Mouse (Mus musculus): ENCODE measurements around the gene Dffb. TPM values are rescaled to one million over a fixed set of nuclear protein-coding genes. Genes with fewer than 3 reads are reported as not detected.

The Dffb gene
- 11.0 and 11.1 TPM in 2 replicates for polyA plus RNA-seq (2015; fragmentation: Nextera tagmentation; extraction: Ambion mirVana)

DNA sequence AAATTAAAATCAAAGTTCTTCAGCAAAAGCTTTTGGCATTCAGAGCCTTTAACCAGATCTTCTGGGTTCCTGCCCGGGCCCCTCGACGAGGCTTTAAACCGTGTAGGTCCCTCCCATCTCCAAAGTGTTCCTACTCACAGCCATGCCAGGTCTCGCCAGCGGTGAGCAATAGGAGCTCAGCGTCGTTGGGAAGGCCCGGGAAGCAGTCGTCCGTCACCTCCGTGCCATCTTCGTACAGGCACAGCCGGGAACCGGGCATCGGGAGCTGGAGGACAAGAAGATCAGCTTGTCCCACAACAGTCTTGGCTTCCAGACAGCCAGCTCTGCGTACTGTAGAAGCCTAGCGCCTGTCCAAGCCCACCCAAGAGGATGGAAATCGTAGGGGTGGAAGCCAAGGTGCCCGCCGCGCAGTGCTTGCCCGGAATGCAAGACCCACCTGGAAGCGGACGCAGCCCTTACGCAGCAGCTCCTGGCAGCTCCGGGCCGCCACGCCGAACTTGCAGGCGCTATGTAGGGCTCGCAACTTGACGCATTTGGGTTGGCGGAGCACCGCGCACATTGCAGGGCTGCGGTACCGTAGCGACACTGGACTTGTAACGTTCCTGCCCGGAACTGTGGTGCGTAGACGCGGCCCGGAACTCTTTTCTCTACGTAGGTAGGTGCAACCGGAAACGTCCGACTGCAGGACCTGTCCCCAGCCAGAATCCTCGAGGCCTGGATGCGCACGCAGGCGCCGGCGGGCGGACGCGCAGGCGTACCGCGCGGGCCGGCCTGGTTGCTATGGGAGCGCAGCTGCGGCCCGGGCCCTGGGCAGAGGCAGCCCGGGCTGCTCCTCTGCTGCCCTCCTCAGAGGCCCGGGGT lies at the start of gene Dffb, which contains the start of gene Cep104:
Dffb (minus strand) TSS at position 696 of the 861 bp plus-strand sequence.
Cep104 (plus strand) TSS at position 764 of the 861 bp plus-strand sequence.
- under 1% methylated on average over 68 of the region's 68 CpGs for WGBS (ENCODE audit: insufficient replicate concordance)
- H3K36me3 ChIP-seq = peaks cover 36% of the 10 kb centered on the region

DNA sequence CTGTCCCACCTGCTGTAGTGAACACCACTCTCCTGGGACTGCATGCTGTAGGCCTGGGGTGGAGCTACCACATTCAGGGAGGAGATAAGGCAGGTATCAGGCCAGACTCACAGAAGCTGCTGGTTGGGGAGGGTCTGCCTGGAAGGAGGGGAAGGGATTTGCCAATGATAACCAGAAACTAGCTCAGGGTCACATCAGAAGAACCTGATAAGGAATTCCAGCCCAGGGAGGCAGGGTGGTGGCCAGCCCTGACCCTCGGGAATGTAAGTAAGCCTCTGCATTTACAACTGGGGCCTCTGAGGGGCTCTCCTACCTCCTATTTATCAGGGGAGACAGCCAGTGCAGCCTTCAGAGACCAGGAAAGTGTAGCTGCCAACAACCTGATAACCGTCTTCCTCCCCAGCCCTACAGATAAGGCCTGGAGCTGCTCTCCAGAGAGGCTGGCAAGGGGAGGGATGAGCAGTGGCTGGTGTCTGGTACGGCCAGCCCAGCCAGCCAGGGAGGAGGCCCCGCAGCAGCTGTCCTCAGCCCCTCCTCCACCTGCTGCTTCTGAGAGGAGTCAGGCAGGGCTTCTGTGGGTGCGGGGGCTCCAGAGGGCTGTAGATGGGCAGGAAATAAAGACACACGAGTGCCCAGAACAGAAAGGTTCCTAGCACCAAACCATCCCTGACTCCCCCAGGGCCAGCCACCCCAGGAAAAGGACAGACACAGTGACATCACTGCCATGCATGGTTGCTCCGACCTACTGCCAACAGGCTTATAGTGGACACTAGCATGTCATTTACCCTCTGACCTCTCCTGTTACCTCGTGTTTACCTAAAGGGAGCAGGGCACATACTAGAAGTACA lies 49.1 kb upstream of the Dffb start:
- Histone ChIP-seq H3K4me1 (replicated peaks) (peaks cover 81% of the 10 kb centered on the region), H3K27me3 (no peaks in the 10 kb centered on the region), H3K9me3 (replicated peaks) (no peaks in the 10 kb centered on the region), H3K36me3 (peaks cover 48% of the 10 kb centered on the region), H3K4me3 (replicated peaks) (peak overlapping the region; percentile 80), H3K4me2 (peak overlapping the region; percentile 79), H3K27ac (peak overlapping the region; percentile 99), H3K9ac (peak overlapping the region; percentile 91)
- DNase-seq (peak; percentile 88), ATAC-seq (ENCODE audit: low read depth) (peak; percentile 85)
- 1% methylated on average over 8 of the region's 8 CpGs for WGBS (ENCODE audit: insufficient replicate concordance)

More for the DNA sequence above, at the start of gene Dffb, which contains the start of gene Cep104:
- peak within 1 kb of the TSS; percentile 89 for H3K9ac ChIP-seq
- no peaks in the 10 kb centered on the region for H3K27me3 ChIP-seq
- peak; percentile 96 for ATAC-seq (ENCODE audit: low read depth)
- H3K9me3 ChIP-seq (replicated peaks) = no peaks in the 10 kb centered on the region
- peak within 1 kb of the TSS; percentile 84 for H3K4me2 ChIP-seq
- peak within 1 kb of the TSS; percentile 82 for H3K4me3 ChIP-seq (replicated peaks)
- DNase-seq = peak; percentile 86
- peaks cover 42% of the 10 kb centered on the region for H3K4me1 ChIP-seq (replicated peaks)
- peak within 1 kb of the TSS; percentile 65 for H3K27ac ChIP-seq

DNA sequence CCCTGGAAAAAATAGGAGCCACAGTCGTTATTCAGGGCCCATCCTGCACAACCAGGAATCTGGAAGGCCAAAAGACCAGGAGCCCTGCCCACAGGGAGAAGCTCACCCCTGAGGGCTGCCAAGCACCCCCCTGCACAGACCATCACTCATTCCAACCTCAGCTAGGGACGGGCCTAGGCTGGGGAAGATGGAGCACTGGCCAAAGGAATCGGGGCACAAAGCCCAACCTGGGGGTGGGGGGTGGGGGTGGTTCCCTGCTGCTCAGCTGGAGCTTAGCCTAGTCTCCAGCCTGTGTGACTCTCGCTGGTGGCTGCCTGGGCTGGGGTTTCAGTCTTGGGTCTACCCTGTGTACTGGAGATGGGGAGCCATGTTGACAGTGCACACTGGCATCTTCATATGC lies 47.9 kb upstream of the Dffb start:
- H3K9me3 ChIP-seq (replicated peaks) = no peaks in the 10 kb centered on the region
- peaks cover 59% of the 10 kb centered on the region for H3K36me3 ChIP-seq
- H3K27me3 ChIP-seq = no peaks in the 10 kb centered on the region
- H3K27ac ChIP-seq = peak overlapping the region; percentile 99
- ATAC-seq (ENCODE audit: low read depth) (no peak), DNase-seq (no peak)
- peak overlapping the region; percentile 80 for H3K4me3 ChIP-seq (replicated peaks)
- H3K4me1 ChIP-seq (replicated peaks) = peaks cover 75% of the 10 kb centered on the region
- WGBS (ENCODE audit: insufficient replicate concordance) = 51% methylated on average over 4 of the region's 4 CpGs
- peak overlapping the region; percentile 79 for H3K4me2 ChIP-seq
- peak overlapping the region; percentile 91 for H3K9ac ChIP-seq

DNA sequence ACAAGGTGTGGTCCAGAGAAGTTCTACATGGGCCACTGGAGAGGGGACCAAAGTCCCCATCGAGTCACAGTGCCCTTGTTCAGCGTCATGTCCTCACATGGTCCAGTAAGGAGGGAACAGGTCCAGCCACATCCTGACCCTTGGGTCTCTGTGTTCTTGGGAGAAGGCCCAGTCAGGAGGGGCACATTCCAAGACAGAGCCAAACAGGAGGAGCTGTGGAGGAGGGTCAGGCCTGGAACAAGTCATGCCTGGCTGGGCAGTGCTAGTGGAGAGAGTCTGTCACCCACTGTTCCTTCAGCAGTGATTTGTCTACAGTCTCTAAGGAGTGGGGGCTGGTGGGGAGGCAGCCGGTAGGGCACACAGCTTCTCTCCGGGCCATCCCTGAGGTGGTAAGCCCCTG lies 47.5 kb upstream of the Dffb start:
- peak overlapping the region; percentile 99 for H3K27ac ChIP-seq
- no peak for DNase-seq
- no peaks in the 10 kb centered on the region for H3K9me3 ChIP-seq (replicated peaks)
- peak overlapping the region; percentile 91 for H3K9ac ChIP-seq
- peak overlapping the region; percentile 80 for H3K4me3 ChIP-seq (replicated peaks)
- no peak for ATAC-seq (ENCODE audit: low read depth)
- peak overlapping the region; percentile 79 for H3K4me2 ChIP-seq
- 83% methylated on average over 4 of the region's 4 CpGs for WGBS (ENCODE audit: insufficient replicate concordance)
- peaks cover 63% of the 10 kb centered on the region for H3K36me3 ChIP-seq
- H3K4me1 ChIP-seq (replicated peaks) = peaks cover 71% of the 10 kb centered on the region
- no peaks in the 10 kb centered on the region for H3K27me3 ChIP-seq

DNA sequence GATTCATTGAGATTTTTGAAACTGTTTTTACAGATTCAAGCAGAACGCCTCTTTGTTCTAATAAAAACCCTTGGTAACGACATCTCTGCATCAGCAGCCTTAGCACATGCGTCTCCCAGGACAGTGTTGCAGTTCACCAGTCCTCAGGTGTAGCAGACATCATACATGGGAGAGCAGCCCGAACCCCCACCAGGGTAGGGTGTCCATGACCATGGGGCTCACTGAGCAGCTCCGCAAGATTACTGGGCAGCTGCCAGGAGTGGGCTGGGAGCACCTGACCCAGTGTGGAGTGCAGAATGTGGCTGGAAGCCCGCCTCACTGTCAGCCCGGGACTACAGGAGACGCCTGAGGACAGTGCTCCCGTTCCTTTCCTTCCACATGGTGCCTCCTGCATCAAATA lies 46.5 kb upstream of the Dffb start:
- DNase-seq = no peak
- Histone ChIP-seq H3K9me3 (replicated peaks) (no peaks in the 10 kb centered on the region), H3K4me3 (replicated peaks) (no peak overlapping the region), H3K27ac (peak overlapping the region; percentile 99), H3K36me3 (peaks cover 73% of the 10 kb centered on the region), H3K4me1 (replicated peaks) (peaks cover 61% of the 10 kb centered on the region), H3K9ac (peak overlapping the region; percentile 91; the same call in 1 of the 2 replicates), H3K27me3 (no peaks in the 10 kb centered on the region), H3K4me2 (peak overlapping the region; percentile 79)
- 73% methylated on average over 9 of the region's 9 CpGs for WGBS (ENCODE audit: insufficient replicate concordance)
- no peak for ATAC-seq (ENCODE audit: low read depth)

DNA sequence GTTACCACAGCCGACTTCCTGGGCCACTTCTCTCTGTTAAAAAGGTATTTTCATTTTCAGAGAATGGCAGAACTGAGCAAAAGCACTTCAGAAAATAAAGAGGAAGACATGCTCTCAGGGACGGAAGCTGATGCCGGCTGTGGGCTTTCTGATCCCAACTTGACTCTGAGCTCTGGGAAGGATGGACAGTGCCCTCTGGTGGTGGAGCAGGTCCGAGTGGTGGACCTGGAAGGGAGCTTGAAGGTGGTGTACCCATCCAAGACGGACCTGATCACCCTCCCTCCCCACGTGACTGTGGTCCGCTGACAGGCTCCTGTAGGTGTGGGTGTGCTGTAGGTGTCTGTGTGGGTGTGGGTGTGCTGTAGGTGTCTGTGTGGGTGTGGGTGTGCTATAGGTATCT lies 44.6 kb upstream of the Dffb start:
- Histone ChIP-seq H3K36me3 (peaks cover 91% of the 10 kb centered on the region), H3K4me1 (replicated peaks) (peaks cover 52% of the 10 kb centered on the region)
- no peak for ATAC-seq (ENCODE audit: low read depth)

DNA sequence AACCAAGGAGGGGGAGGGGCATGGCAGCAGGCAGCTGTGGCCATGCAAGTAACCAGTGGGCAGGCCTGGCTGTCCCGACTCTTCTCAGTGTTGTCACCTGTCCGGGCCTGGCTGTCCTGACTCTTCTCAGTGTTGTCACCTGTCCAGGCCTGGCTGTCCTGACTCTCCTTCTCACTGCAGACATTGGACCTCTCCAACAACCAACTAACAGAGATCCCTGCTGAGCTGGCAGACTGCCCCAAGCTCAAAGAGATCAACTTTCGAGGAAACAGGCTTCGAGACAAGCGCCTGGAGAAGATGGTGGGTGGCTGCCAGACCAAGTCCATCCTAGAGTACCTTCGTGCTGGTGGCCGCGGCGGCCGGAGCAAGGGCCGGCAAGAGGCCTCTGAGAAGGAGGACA lies 40.5 kb upstream of the Dffb start:
- H3K36me3 ChIP-seq = peaks cover 72% of the 10 kb centered on the region
- no peak overlapping the region for H3K27ac ChIP-seq
- peaks cover 48% of the 10 kb centered on the region for H3K4me1 ChIP-seq (replicated peaks)
- no peak overlapping the region for H3K4me2 ChIP-seq
- H3K4me3 ChIP-seq (replicated peaks) = no peak overlapping the region
- no peak for ATAC-seq (ENCODE audit: low read depth)
- no peak overlapping the region for H3K9ac ChIP-seq
- H3K27me3 ChIP-seq = no peaks in the 10 kb centered on the region
- 91% methylated on average over 11 of the region's 11 CpGs for WGBS (ENCODE audit: insufficient replicate concordance)
- H3K9me3 ChIP-seq (replicated peaks) = no peaks in the 10 kb centered on the region
- no peak for DNase-seq

More for the DNA sequence above, 44.6 kb upstream of the Dffb start:
- Histone ChIP-seq H3K4me3 (replicated peaks) (no peak overlapping the region), H3K4me2 (no peak overlapping the region), H3K27ac (peak overlapping the region; percentile 99; the same call in 1 of the 2 replicates), H3K27me3 (no peaks in the 10 kb centered on the region), H3K9ac (no peak overlapping the region), H3K9me3 (replicated peaks) (no peaks in the 10 kb centered on the region)
- DNase-seq = peak; percentile 46
- 60% methylated on average over 7 of the region's 7 CpGs for WGBS (ENCODE audit: insufficient replicate concordance)

DNA sequence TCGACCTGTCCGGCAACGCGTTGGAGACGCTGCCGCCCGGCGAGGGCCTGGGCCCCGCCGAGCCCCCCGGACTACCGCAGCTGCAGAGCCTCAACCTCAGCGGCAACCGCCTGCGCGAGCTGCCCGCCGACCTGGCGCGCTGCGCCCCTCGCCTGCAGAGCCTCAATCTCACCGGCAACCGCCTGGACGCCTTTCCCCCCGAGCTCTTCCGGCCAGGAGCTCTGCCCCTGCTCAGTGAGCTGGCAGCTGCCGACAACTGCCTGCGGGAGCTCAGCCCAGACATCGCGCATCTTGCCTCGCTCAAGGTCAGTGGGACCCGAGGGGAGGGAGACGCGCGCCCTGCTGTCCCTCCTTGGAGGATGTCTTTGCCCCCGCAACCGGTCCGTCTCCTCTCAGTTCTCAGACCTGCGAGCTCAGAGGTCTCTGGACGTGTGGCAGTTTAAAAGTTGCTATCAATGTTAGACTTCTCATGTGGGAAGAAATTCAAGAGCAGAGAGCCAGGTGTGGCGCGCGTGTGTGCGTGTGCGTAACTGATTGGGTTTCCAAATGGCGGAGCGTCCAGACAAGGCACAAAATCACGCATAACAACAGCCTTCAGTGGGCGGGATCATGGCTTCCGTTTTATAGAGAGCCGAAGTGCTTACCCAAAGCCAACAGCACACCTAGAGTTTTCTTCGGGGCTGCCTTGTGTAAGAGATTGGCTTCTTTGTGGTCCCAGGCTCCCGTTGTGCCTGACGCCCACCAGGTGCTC lies 37.4 kb upstream of the Dffb start:
- H3K27me3 ChIP-seq = no peaks in the 10 kb centered on the region
- peak overlapping the region; percentile 81 for H3K27ac ChIP-seq
- peak overlapping the region; percentile 97 for H3K9ac ChIP-seq
- peak overlapping the region; percentile 86 for H3K4me2 ChIP-seq
- H3K4me1 ChIP-seq (replicated peaks) = peaks cover 40% of the 10 kb centered on the region
- under 1% methylated on average over 55 of the region's 55 CpGs for WGBS (ENCODE audit: insufficient replicate concordance)
- H3K4me3 ChIP-seq (replicated peaks) = peak overlapping the region; percentile 100
- DNase-seq = peak; percentile 14
- no peaks in the 10 kb centered on the region for H3K9me3 ChIP-seq (replicated peaks)
- ATAC-seq (ENCODE audit: low read depth) = no peak
- peaks cover 41% of the 10 kb centered on the region for H3K36me3 ChIP-seq

DNA sequence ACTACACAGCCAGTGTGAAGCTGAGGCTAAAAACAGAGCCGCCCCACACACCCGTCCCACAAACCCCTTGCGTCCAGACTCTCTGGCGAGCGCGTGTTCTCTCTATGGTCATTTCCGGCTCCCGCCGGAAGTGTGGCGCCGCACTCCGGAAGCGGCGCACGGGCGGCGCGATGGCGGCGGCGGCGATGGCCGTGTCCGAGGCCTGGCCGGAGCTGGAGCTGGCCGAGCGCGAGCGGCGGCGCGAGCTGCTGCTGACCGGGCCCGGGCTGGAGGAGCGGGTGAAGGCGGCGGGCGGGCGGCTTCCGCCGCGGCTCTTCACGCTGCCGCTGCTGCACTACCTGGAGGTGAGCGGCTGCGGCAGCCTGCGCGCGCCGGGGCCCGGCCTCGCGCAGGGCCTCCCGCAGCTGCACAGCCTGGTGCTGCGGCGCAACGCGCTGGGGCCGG lies 36.7 kb upstream of the Dffb start, which contains the start of gene Lrrc47:
Lrrc47 (plus strand) TSS at position 86 of the 444 bp plus-strand sequence.
- Histone ChIP-seq H3K9ac (peak within 1 kb of the TSS; percentile 97), H3K9me3 (replicated peaks) (no peaks in the 10 kb centered on the region), H3K36me3 (peaks cover 40% of the 10 kb centered on the region), H3K27me3 (no peaks in the 10 kb centered on the region), H3K4me3 (replicated peaks) (peak within 1 kb of the TSS; percentile 100), H3K4me1 (replicated peaks) (peaks cover 40% of the 10 kb centered on the region), H3K27ac (peak within 1 kb of the TSS; percentile 81), H3K4me2 (peak within 1 kb of the TSS; percentile 86)
- ATAC-seq (ENCODE audit: low read depth) (peak; percentile 92), DNase-seq (peak; percentile 71)
- 0% methylated on average over 52 of the region's 59 CpGs for WGBS (ENCODE audit: insufficient replicate concordance)

DNA sequence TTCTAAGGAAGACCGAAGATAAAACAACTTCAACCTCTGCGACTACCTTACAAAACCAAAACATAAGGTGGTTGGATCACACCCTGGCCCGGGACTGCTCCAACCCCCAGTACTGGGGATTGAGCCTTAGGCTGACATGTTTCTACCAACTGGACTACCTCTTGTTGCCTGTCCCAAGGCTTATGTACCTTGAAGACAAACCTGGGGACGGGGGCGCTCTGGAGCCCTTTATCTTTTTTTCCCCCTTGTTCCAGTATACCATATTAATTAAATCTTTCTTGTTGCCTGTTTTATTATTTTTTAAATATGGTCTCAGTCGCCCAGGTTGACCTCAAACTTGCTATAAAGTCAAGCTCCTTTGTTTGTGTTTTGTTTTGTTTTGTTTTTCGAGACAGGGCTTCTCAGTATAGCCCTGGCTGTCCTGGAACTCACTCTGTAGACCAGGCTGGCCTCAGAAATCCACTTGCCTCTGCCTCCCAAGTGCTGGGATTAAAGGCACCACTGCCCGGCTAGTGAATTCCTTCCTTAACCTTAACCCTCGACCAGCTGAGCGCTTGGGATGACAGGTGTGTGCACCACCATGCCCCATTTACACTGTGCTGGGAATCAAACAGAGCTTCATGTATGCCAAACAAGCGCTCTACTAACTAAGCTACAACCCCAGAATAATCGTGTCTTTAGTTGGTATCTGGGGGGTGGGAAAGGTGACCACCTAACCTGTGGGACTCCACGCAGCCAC lies 36.1 kb upstream of the Dffb start:
- peak overlapping the region; percentile 86 for H3K4me2 ChIP-seq
- no peaks in the 10 kb centered on the region for H3K9me3 ChIP-seq (replicated peaks)
- no peaks in the 10 kb centered on the region for H3K27me3 ChIP-seq
- peak overlapping the region; percentile 97 for H3K9ac ChIP-seq
- no peak for DNase-seq
- ATAC-seq (ENCODE audit: low read depth) = peak; percentile 53
- peaks cover 40% of the 10 kb centered on the region for H3K4me1 ChIP-seq (replicated peaks)
- WGBS (ENCODE audit: insufficient replicate concordance) = 25% methylated on average over 13 of the region's 13 CpGs
- H3K27ac ChIP-seq = peak overlapping the region; percentile 81
- H3K36me3 ChIP-seq = peaks cover 40% of the 10 kb centered on the region
- peak overlapping the region; percentile 100 for H3K4me3 ChIP-seq (replicated peaks)

All from liver, embryonic 13.5 days (tissue).